9 mouse cellular contexts compared by ENCODE assay signal in genomic region chr5:31291361-31291688, GRCm38 (mm10). TPM values are rescaled to one million over a fixed set of nuclear protein-coding genes. Genes with fewer than 3 reads are reported as not detected.
DNase-seq lines count a peak whose midpoint lies in the region; ATAC-seq and TF ChIP-seq lines count a peak whose summit lies in the region.
"Had no signal": no experiment of that assay in that cellular context is flagged by ENCODE, and none has a peak within 500 bp of the region (broad histone marks: within the 10 kb centered on the region; RNA-seq: fewer than 3 reads in every experiment).

No protein-coding gene starts in this region.

- TF ChIP-seq EP300 in heart, adult 2 months (IDR thresholded peaks at IDR 0.05; ENCODE audit: insufficient read depth, low read depth, low read length): no peak

- ATAC-seq in forebrain, embryonic 13.5 days: no peak
- ATAC-seq in liver, embryonic 15.5 days (ENCODE audit: insufficient read depth): peak; percentile 59

- peak overlapping the region; percentile 31 for H3K9ac ChIP-seq in heart, adult 2 months (ENCODE audit: low read depth, low read length)
- peak overlapping the region; percentile 68 for H3K9ac ChIP-seq in forebrain, embryonic 13.5 days
- H3K9ac ChIP-seq in liver, embryonic 15.5 days: peak overlapping the region; percentile 61

- intact Hi-C loops in heart, adult 2 months (cut with DNase I): loop anchor here (1.0 to 10.0 kb wide), 4 partner anchors 51 to 237 kb away; partner anchors contain the start of genes Cad, Gtf3c2, Nrbp1 and Ppm1g

- peaks cover 2% of the 10 kb centered on the region; the same call in 1 of the 2 replicates for H3K27me3 ChIP-seq in heart, adult 2 months (ENCODE audit: control insufficient read depth, insufficient read depth, low read length)
- no peaks in the 10 kb centered on the region for H3K27me3 ChIP-seq in C2C12 (ENCODE audit: control insufficient read depth, insufficient read depth, insufficient read length)
- H3K27me3 ChIP-seq in forebrain, embryonic 13.5 days: no peaks in the 10 kb centered on the region
- peaks cover 31% of the 10 kb centered on the region for H3K27me3 ChIP-seq in liver, embryonic 15.5 days

- no peak for DNase-seq in heart, adult 2 months
- no peak for DNase-seq in heart, adult 9 months (ENCODE audit: low spot score in 2 of 2)
- no peak for DNase-seq in cerebellum, adult 8-10 months
- no peak for DNase-seq in layer of hippocampus, postnatal 36 days
- no peak for DNase-seq in layer of hippocampus, adult 11-12 months (ENCODE audit: low spot score)

- TF ChIP-seq POLR2A in heart, adult 2 months (IDR thresholded peaks at IDR 0.05; ENCODE audit: insufficient read depth, low read depth, low read length): no peak

- H3K4me1 ChIP-seq in heart, adult 2 months (ENCODE audit: control insufficient read depth, insufficient read depth, low read length): peaks cover 3% of the 10 kb centered on the region
- H3K4me1 ChIP-seq in forebrain, embryonic 13.5 days: peaks cover 37% of the 10 kb centered on the region
- peaks cover 42% of the 10 kb centered on the region for H3K4me1 ChIP-seq in liver, embryonic 15.5 days (replicated peaks)

- H3K4me2 ChIP-seq in forebrain, embryonic 13.5 days: peak overlapping the region; percentile 84
- H3K4me2 ChIP-seq in liver, embryonic 15.5 days: peak overlapping the region; percentile 78

- no peaks in the 10 kb centered on the region for H3K79me3 ChIP-seq in C2C12 (ENCODE audit: low read depth)

- no peaks in the 10 kb centered on the region for H3K36me3 ChIP-seq in heart, adult 2 months (ENCODE audit: control insufficient read depth, insufficient read depth, low read length)
- H3K36me3 ChIP-seq in C2C12 (ENCODE audit: control insufficient read depth, insufficient read depth): peaks cover 1% of the 10 kb centered on the region
- peaks cover 20% of the 10 kb centered on the region for H3K36me3 ChIP-seq in forebrain, embryonic 13.5 days (ENCODE audit: poor library complexity, severe bottlenecking)
- H3K36me3 ChIP-seq in liver, embryonic 15.5 days (replicated peaks): 0 out of 2 replicates have a peak, but pooled peaks cover 2% of the 10 kb centered on the region

- no peaks in the 10 kb centered on the region for H3K9me3 ChIP-seq in forebrain, embryonic 13.5 days (replicated peaks)
- H3K9me3 ChIP-seq in liver, embryonic 15.5 days (replicated peaks): no peaks in the 10 kb centered on the region

- TF ChIP-seq CTCF in heart, adult 2 months (IDR thresholded peaks at IDR 0.05): peak; percentile 24; the same call in 1 of the 2 replicates
- TF ChIP-seq CTCF in C2C12 (IDR thresholded peaks at IDR 0.05; ENCODE audit: control insufficient read depth, insufficient read depth, insufficient read length): no peak

- peak overlapping the region; percentile 87 for H3K27ac ChIP-seq in heart, adult 2 months
- peak overlapping the region; percentile 82 for H3K27ac ChIP-seq in forebrain, embryonic 13.5 days
- H3K27ac ChIP-seq in liver, embryonic 15.5 days (replicated peaks): peak overlapping the region; percentile 83

- H3K79me2 ChIP-seq in heart, adult 2 months (replicated peaks; ENCODE audit: control insufficient read depth, insufficient read depth, low read length): no peaks in the 10 kb centered on the region
- no peaks in the 10 kb centered on the region for H3K79me2 ChIP-seq in C2C12 (ENCODE audit: control insufficient read depth, insufficient read depth)

- no peak overlapping the region for H3ac ChIP-seq in C2C12 (ENCODE audit: control insufficient read depth, insufficient read length, low read depth)

- peak overlapping the region; percentile 66 for H3K4me3 ChIP-seq in heart, adult 2 months
- H3K4me3 ChIP-seq in C2C12 (ENCODE audit: insufficient read depth, poor library complexity, severe bottlenecking): peak overlapping the region; percentile 25
- H3K4me3 ChIP-seq in forebrain, embryonic 13.5 days: peak overlapping the region; percentile 52
- H3K4me3 ChIP-seq in liver, embryonic 15.5 days (replicated peaks): peak overlapping the region; percentile 70

- 1% methylated on average over 9 of the region's 9 CpGs for WGBS in heart, adult 2 months
- 4% methylated on average over 9 of the region's 9 CpGs for WGBS in forebrain, embryonic 13.5 days
- 8% methylated on average over 9 of the region's 9 CpGs for WGBS in liver, embryonic 15.5 days (ENCODE audit: insufficient replicate concordance)

TF ChIP-seq in C2C12, 6 proteins besides CTCF, POLR2A, EP300 and RAD21:
- TF ChIP-seq FOSL1 (IDR thresholded peaks at IDR 0.05; ENCODE audit: insufficient read depth, low read length, poor library complexity, severe bottlenecking): no peak
- no peak for TF ChIP-seq MAX (IDR thresholded peaks at IDR 0.05)
- no peak for TF ChIP-seq USF1 (IDR thresholded peaks at IDR 0.05; ENCODE audit: low read depth)
- no peak for TF ChIP-seq MYOD1 (IDR thresholded peaks at IDR 0.05; ENCODE audit: control insufficient read depth, insufficient read length, low read depth)
- TF ChIP-seq MYOG (IDR thresholded peaks at IDR 0.05; ENCODE audit: control insufficient read depth, extremely low read depth, insufficient read length): no peak
- TF ChIP-seq CEBPB (IDR thresholded peaks at IDR 0.05; ENCODE audit: low read depth): no peak

RNA-seq across cellular contexts. Expression of gene Ift172, which starts 0.4 kb away (rescaled TPM):
- 10 to 100 TPM; 37.2 to 42.9 TPM for total RNA-seq in heart, adult 2 months (2021)
- polyA plus RNA-seq in heart, adult 2 months (2012; rRNA removed): 28.0 and 30.2 TPM in 2 replicates
- 10.7 TPM for polyA plus RNA-seq in C2C12 (2012; fragmentation: generic; extraction: Trizol)
- polyA plus RNA-seq in forebrain, embryonic 13.5 days (2015; fragmentation: Nextera tagmentation; extraction: Ambion mirVana): 29.6 and 38.5 TPM in 2 replicates
- polyA plus RNA-seq in liver, embryonic 15.5 days (2015; fragmentation: Nextera tagmentation; extraction: Ambion mirVana): 3.9 and 4.5 TPM in 2 replicates
- 10 to 100 TPM; 69.1 to 93.8 TPM for total RNA-seq in layer of hippocampus, postnatal 36 days (2021)

RNA-seq across cellular contexts. Expression of gene Fndc4, which starts 4.6 kb away (rescaled TPM):
- 1 to 10 TPM; 2.7 to 3.8 TPM for total RNA-seq in heart, adult 2 months (2021)
- polyA plus RNA-seq in heart, adult 2 months (2012; rRNA removed): 7.3 and 9.5 TPM in 2 replicates
- polyA plus RNA-seq in C2C12 (2012; fragmentation: generic; extraction: Trizol): 17.7 TPM
- polyA plus RNA-seq in forebrain, embryonic 13.5 days (2015; fragmentation: Nextera tagmentation; extraction: Ambion mirVana): 62.1 and 66.7 TPM in 2 replicates
- polyA plus RNA-seq in liver, embryonic 15.5 days (2015; fragmentation: Nextera tagmentation; extraction: Ambion mirVana): 4.5 and 4.6 TPM in 2 replicates
- 100 to 1,000 TPM; 144 to 187 TPM for total RNA-seq in layer of hippocampus, postnatal 36 days (2021)
- total RNA-seq: common myeloid progenitor, adult 5-6 weeks had no signal

RNA-seq across cellular contexts. Expression of gene Gckr, which starts 5.9 kb away (rescaled TPM):
- total RNA-seq in heart, adult 2 months (2021): not detected
- 0.32 TPM in 1 of 2 replicates, not detected in the other for polyA plus RNA-seq in heart, adult 2 months (2012; rRNA removed)
- polyA plus RNA-seq in C2C12 (2012; fragmentation: generic; extraction: Trizol): not detected
- polyA plus RNA-seq in forebrain, embryonic 13.5 days (2015; fragmentation: Nextera tagmentation; extraction: Ambion mirVana): 0.12 and 0.16 TPM in 2 replicates
- 19.4 and 25.0 TPM in 2 replicates for polyA plus RNA-seq in liver, embryonic 15.5 days (2015; fragmentation: Nextera tagmentation; extraction: Ambion mirVana)
- under 1 TPM in 1 of 2 experiments, not detected in 1; 0.10 TPM for total RNA-seq in layer of hippocampus, postnatal 36 days (2021)
- total RNA-seq: common myeloid progenitor, adult 5-6 weeks had no signal

RNA-seq across cellular contexts. Expression of gene Krtcap3, which starts 39.8 kb away (rescaled TPM):
- total RNA-seq in heart, adult 2 months (2021): 1 to 10 TPM; 1.2 to 1.5 TPM
- polyA plus RNA-seq in heart, adult 2 months (2012; rRNA removed): 6.4 and 7.2 TPM in 2 replicates
- 0.88 TPM for polyA plus RNA-seq in C2C12 (2012; fragmentation: generic; extraction: Trizol)
- polyA plus RNA-seq in forebrain, embryonic 13.5 days (2015; fragmentation: Nextera tagmentation; extraction: Ambion mirVana): 2.3 and 3.6 TPM in 2 replicates
- polyA plus RNA-seq in liver, embryonic 15.5 days (2015; fragmentation: Nextera tagmentation; extraction: Ambion mirVana): 3.9 and 4.9 TPM in 2 replicates
- 1 to 10 TPM; 3.0 to 3.7 TPM for total RNA-seq in layer of hippocampus, postnatal 36 days (2021)

RNA-seq across cellular contexts. Expression of gene Gm9970, which starts 50.3 kb away (rescaled TPM):
- total RNA-seq in heart, adult 2 months (2021): not detected
- 0.31 TPM in 1 of 2 replicates, not detected in the other for polyA plus RNA-seq in heart, adult 2 months (2012; rRNA removed)
- 0.09 TPM for polyA plus RNA-seq in C2C12 (2012; fragmentation: generic; extraction: Trizol)
- 0.44 TPM in 1 of 2 replicates, not detected in the other for polyA plus RNA-seq in forebrain, embryonic 13.5 days (2015; fragmentation: Nextera tagmentation; extraction: Ambion mirVana)
- 0.23 TPM in 1 of 2 replicates, not detected in the other for polyA plus RNA-seq in liver, embryonic 15.5 days (2015; fragmentation: Nextera tagmentation; extraction: Ambion mirVana)
- not detected for total RNA-seq in layer of hippocampus, postnatal 36 days (2021)
- total RNA-seq: common myeloid progenitor, adult 5-6 weeks had no signal

Comparison
In these comparisons a context has a peak if more than half of its experiments do, and no peak if none do; other contexts are left out.
1. RNA of gene Gckr, which starts 5.9 kb away (polyA plus RNA-seq): 19.4 to 25.0 TPM in liver, embryonic 15.5 days; 0.12 to 0.16 TPM in forebrain, embryonic 13.5 days, 0.32 TPM in heart, adult 2 months and not detected in C2C12 (single experiment); every median in the first group is over 10 times any median in the second.
2. Peak in every context shown above with its lines, with median percentiles within 50 percentile points of each other: H3K27ac ChIP-seq, H3K4me3 ChIP-seq and H3K9ac ChIP-seq.